Mouse (Mus musculus): ENCODE data around the gene Ensa.
"Not testable (repeated sequence)": the region's sequence is repeated elsewhere in the genome, so short reads cannot be mapped to it uniquely, and the experiment has no call there.

Ensa gene

GRCm38 (mm10) chr3:95624628-95625503 is at the start of gene Ensa:
Ensa (plus strand) TSS chr3:95624993.
- peak; percentile 99 for DNase-seq (ENCODE audit: low read depth, low spot score)

DNA sequence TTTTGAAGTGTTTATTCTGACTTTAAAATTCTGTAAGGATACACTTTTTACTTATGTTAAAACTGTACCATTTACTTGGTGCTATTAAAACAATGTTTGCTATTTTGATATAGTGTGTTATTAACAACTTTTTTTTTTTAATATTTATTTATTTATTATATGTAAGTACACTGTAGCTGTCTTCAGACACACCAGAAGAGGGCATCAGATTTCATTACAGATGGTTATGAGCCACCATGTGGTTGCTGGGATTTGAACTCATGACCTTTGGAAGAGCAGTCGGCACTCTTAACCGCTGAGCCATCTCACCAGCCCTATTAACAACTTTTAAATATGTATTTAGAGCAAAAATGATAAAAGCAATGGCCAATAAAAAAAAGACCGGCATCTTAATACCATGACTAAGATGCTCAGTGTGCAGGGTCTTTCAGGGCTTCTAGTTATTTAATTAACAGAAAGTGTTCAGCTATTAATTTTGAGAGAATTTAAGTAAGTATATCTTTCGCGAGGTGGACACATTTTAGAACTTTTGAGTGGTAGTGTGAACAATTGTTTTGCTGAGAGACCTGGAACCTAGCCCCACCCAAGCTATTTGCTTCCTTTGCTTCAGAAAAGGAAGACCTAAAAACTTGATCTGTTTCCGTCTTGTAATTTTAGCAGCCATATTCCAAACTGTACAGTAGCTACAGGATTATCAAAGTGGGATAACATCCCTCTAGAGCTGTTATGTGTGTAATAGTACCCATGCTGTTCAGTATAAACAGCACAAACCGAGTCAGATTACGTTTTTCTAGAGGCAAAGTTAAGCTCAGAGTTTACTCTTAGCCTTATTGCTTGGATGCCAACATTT is 36.8 kb upstream of the Ensa start:
- DNase-seq (ENCODE audit: low read depth, low spot score) = no peak

DNA sequence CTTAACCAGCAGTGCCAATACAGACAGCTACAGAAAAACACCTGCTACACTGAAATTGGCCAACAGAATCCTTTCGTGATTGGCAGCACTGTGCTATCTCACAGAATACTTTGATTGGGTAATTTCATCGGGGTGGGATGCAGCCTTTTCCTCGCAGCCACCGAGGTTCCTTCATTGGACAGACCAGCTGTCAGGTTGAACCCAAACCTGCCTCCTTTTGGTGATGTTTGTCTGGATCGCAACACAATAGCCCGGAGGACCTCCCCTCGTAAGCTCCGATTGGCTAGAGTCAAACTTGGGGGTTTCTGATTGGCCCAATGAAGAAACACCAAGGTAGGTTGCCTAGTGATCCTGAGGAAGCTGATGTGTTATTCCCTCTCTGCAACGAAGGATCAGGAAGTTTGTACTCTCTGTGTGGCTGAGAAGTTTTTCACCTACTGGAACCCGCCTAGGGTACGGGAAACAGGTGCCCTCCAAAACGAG is 36.1 kb upstream of the Ensa start, which contains the start of gene Golph3l:
TSS of gene Golph3l (plus strand) at position 331 of the 483 bp plus-strand sequence.
- DNase-seq (ENCODE audit: low read depth, low spot score) = peak; percentile 97

DNA sequence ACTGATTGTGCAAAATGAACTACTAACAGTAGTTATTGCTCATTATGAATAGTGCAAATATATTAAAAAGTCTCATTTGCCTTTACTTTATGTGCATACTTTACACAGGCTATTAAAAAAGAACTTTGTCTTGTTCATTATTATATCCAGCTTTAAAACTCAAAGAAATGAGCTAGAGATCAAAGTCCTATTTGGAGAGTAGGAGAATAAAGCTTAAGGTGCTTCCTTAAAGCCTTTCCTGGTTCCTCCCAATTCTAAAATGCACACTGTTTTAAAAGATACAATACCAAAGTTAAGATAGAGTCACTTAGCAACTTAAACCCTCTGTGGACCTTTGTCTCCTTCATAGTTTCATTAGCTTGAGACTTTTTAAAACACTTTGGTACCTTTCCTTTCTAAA is 26.1 kb upstream of the Ensa start:
- DNase-seq (ENCODE audit: low read depth, low spot score) = no peak

DNA sequence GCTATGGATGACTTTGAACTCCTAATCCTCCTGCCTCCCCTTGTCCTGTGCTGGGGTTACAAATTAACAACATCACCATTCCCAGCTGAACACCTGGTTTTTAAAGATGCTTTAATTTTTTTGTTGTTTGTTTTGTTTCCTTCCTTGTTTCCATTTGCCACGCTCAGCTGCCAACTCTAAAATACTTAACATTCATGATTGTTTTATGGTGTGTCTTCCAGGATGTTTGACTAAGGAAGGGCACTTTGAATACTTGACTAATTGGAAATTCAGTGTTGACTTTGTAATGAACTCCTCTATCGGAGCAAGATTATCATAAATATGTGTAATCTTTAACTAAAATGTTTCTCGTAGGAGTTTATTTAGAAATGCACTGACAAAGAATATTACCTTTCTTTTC is 23.5 kb upstream of the Ensa start:
- no peak for DNase-seq (ENCODE audit: low read depth, low spot score)

DNA sequence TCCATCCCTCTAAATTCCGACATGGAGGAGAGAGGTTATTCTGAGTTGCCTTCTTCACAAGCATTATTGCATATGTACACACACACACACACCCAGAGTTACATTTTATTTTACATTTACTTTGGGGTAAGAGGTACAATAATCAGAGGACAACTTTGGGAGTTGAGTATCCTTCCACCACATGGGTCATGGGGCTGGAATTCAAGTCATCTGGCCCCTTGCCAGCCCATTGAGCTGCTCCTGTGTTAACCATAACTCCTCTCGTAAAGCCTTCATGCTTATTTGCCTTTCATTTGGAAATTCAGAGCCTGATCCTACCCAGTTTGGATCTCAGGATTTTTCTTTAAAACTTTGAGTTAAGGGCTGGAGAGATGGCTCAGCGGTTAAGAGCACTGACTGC is 18.7 kb upstream of the Ensa start:
- DNase-seq (ENCODE audit: low read depth, low spot score) = no peak

GRCm38 (mm10) chr3:95609195-95609594 is 15.6 kb upstream of the Ensa start:
- DNase-seq (ENCODE audit: low read depth, low spot score) = no peak

DNA sequence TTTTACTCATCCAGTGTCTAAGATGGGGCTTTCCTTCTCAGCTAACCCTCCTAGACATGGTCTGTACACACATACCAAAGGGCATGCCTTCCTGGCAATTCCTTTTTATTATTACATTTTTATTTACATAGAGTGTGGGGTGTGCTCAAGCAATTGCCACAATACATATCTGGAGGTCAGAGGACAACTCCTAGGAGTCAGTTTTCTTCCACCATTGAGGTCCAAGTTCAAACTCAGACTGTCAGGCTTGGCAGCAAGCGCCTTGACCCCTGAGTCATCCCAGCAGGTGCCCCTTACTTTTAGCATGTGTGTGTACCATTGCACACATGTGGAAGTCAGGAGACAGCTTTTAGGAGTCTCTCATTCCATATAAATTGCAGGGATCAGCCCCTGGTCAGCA is 10.8 kb upstream of the Ensa start:
- no peak for DNase-seq (ENCODE audit: low read depth, low spot score)

DNA sequence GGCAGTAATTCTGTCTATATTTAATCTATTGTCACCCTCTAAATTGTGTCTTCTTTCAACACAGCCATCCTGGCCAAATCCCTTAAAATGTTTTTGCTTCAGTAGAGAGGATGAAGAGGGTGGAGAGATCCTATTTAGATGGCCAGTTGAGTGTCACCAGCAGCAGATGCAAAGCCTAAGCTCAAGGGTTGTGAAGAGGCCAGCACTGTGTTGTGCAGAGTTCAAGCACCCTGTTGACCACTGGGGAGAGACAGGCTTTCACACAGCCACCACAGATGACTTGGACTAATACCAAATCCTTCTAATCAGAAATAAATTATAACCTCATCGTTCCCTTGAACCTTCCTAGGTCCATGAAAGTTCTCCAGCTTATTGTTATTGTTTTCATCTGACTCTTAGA is 6.3 kb upstream of the Ensa start:
- no peak for DNase-seq (ENCODE audit: low read depth, low spot score)

DNA sequence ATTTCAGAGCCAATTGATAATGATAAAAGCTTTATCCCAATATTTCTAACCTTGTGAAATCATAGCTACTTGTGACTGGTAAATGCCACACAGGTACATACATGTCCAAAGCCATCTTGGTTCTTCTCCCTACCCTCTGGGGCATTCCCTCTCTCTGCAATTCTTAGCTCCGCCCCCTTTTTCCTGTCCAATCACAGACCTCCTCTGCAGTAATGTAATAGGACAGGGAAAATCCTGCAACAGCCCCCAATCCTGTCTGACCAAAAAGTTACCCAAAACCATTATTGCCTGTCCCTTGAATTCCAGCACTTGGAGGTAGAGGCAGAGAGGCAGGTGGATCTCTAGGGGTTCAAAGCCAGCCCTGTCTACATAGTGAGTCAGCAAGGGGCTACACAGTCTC is 3.6 kb upstream of the Ensa start:
- no peak for DNase-seq (ENCODE audit: low read depth, low spot score)

GRCm38 (mm10) chr3:95622421-95622820 is 2.4 kb upstream of the Ensa start:
- DNase-seq (ENCODE audit: low read depth, low spot score) = not testable (repeated sequence)

GRCm38 (mm10) chr3:95623551-95623950 is 1.2 kb upstream of the Ensa start:
- DNase-seq (ENCODE audit: low read depth, low spot score) = no peak

DNA sequence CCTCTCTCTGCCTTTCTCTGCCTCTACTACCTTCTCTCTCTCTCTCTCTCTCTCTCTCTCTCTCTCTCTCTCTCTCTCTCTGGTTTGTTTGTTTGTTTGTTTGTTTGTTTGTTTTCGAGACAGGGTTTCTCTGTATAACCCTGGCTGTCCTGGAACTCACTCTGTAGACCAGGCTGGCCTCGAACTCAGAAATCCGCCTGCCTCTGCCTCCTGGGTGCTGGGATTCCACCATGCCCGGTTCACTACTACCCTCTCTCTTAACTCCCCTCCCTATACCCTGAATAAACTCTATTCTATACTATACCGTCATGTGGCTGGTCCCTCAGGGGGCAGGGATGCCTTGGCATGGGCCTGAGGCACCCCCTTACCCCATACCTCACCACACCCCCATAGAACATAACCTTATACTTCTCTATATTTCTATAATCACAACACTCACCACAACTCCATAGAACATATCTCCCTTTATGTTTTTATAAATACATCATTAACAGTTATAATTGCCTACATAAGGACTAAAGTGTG is 740 bp upstream of the Ensa start:
- DNase-seq (ENCODE audit: low read depth, low spot score) = not testable (repeated sequence)

DNA sequence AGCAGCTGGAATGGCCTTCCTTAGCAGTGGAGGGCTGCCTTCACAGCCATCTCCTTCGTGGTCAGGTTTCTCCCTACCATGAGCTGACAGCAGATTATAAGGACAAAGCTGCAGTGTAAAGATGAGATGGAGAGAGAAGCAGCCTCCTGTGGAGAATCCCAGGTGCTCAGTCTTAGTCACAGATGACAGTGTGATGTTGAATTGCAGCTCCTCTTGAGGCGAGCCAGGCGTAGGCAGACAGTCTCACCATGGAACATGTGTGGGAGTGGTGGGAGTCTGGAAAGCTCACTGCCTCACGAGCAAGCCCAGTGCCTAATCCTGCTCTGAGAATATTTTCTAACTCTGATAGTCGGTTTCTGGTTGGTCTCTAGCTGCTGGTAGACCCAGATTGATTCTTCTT is 3.0 kb downstream of the Ensa start:
- DNase-seq (ENCODE audit: low read depth, low spot score) = no peak

GRCm38 (mm10) chr3:95629755-95630154 is 5.0 kb downstream of the Ensa start:
- DNase-seq (ENCODE audit: low read depth, low spot score) = no peak

GRCm38 (mm10) chr3:95630856-95631255 is 6.1 kb downstream of the Ensa start:
- DNase-seq (ENCODE audit: low read depth, low spot score) = no peak

DNA sequence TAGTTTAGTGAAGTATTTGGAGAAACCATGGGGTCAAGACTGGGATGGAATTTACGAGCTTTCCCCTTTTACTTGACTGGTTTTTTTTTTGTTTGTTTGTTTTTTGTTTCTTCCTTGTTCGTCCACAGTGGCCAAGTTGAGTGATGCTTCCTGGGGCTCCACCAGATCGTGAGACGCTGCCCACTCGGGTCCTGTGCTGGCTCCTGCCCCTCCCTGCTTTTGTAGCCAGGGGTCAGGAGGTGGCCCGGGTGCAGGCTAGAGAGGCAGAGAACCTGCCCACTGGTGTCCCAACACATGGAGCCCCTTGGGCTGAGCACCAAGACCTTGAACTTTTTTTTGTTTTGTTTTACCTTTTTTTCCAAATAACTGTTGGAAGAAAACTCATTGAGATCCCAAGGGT is 6.5 kb downstream of the Ensa start:
- DNase-seq (ENCODE audit: low read depth, low spot score) = no peak

- peak; percentile 45 for DNase-seq (ENCODE audit: low read depth, low spot score)
These were observed 8.1 kb downstream of the Ensa start for GRCm38 (mm10) chr3:95632648-95633588.

GRCm38 (mm10) chr3:95635636-95636035 is 10.8 kb downstream of the Ensa start:
- no peak for DNase-seq (ENCODE audit: low read depth, low spot score)

- DNase-seq (ENCODE audit: low read depth, low spot score) = no peak
These were observed 11.3 kb downstream of the Ensa start for GRCm38 (mm10) chr3:95636072-95636471.

GRCm38 (mm10) chr3:95639694-95640093 is 14.9 kb downstream of the Ensa start:
- no peak for DNase-seq (ENCODE audit: low read depth, low spot score)
